Mouse (Mus musculus) myocyte (in vitro differentiated cells): ENCODE results near the gene Slc4a3.

Source experiments
- MAX ChIP-seq: IDR thresholded peaks from one replicate; pipeline ENCODE4 v1.6.1; 2011; ENCODE audit warnings: low read depth, mild to moderate bottlenecking, control low read depth
- MYOD1 ChIP-seq, 3 experiments: IDR thresholded peaks; one replicate each; pipeline ENCODE4 v1.6.1; 2011; ENCODE audit warnings: control low read depth in 2 of 3, low read depth in 2 of 3, mild to moderate bottlenecking in 2 of 3, moderate library complexity in 1 of 3; ENCODE audit not compliant: insufficient read length in 2 of 3, control insufficient read depth in 1 of 3
- POLR2A ChIP-seq: IDR thresholded peaks from one replicate; pipeline ENCODE4 v1.6.1; 2011; ENCODE audit warnings: low read depth, mild to moderate bottlenecking, control low read depth, moderate library complexity; ENCODE audit not compliant: insufficient read length
- POLR2AphosphoS2 ChIP-seq: IDR thresholded peaks from one replicate; pipeline ENCODE4 v1.6.1; 2011; ENCODE audit warnings: low read depth, control low read depth; ENCODE audit not compliant: insufficient read length
- SRF ChIP-seq: IDR thresholded peaks from one replicate; pipeline ENCODE4 v1.6.1; 2011; ENCODE audit warnings: low read depth; ENCODE audit not compliant: control insufficient read depth, insufficient read length
- TCF12 ChIP-seq: IDR thresholded peaks from one replicate; pipeline ENCODE4 v1.6.1; 2011; ENCODE audit warnings: mild to moderate bottlenecking, control low read depth; ENCODE audit not compliant: poor library complexity, insufficient read depth, severe bottlenecking

- TF ChIP-seq POLR2A (no peak), TCF12 (no peak), POLR2AphosphoS2 (peak; percentile 76), MYOD1 (IDR thresholded peaks at IDR 0.05; ENCODE audit: control insufficient read depth in 1 of 3, insufficient read length in 2 of 3, low read depth in 2 of 3) (no peak), MAX (no peak), SRF (no peak)
These were observed 18.0 kb downstream of the Slc4a3 start for GRCm38 (mm10) chr1:75564102-75564501.
